Mouse (Mus musculus): ENCODE measurements around the gene Fosb. TPM values are rescaled to one million over a fixed set of nuclear protein-coding genes. Genes with fewer than 3 reads are reported as not detected.
A peak's percentile ranks its signal among the peaks of the same experiment; 100 is the strongest.

The Fosb gene
- total RNA-seq, 2 experiments from 2014 or later: 0.62 to 1.0 TPM

- DNase-seq: no peak
Measured at GRCm38 (mm10) chr7:19306819-19307738, 2.8 kb downstream of the Fosb start.

GRCm38 (mm10) chr7:19305796-19306765 lies 3.8 kb downstream of the Fosb start:
- DNase-seq: no peak

- DNase-seq: no peak
Measured at GRCm38 (mm10) chr7:19305413-19305735, 4.5 kb downstream of the Fosb start.

GRCm38 (mm10) chr7:19304501-19305412 lies 5.1 kb downstream of the Fosb start:
- no peak for DNase-seq

- peak; percentile 75 to 93 for DNase-seq
Measured at GRCm38 (mm10) chr7:19303770-19304169, 6.1 kb downstream of the Fosb start.

- DNase-seq: no peak
Measured at GRCm38 (mm10) chr7:19303046-19303305, 6.9 kb downstream of the Fosb start.

GRCm38 (mm10) chr7:19302264-19303045 lies 7.4 kb downstream of the Fosb start:
- DNase-seq: no peak

GRCm38 (mm10) chr7:19301461-19302263 lies 8.2 kb downstream of the Fosb start:
- DNase-seq: no peak

- peak; percentile 78 to 90 for DNase-seq
Measured at GRCm38 (mm10) chr7:19300501-19301421, 9.1 kb downstream of the Fosb start.

GRCm38 (mm10) chr7:19299194-19299593 lies 10.7 kb downstream of the Fosb start:
- DNase-seq: peak in 1 of 2 experiments; percentile 68

GRCm38 (mm10) chr7:19297794-19298193 lies 12.1 kb downstream of the Fosb start:
- no peak for DNase-seq

- no peak for DNase-seq
Measured at GRCm38 (mm10) chr7:19297034-19297433, 12.8 kb downstream of the Fosb start.

GRCm38 (mm10) chr7:19295503-19296185 lies 14.2 kb downstream of the Fosb start:
- DNase-seq: peak; percentile 96 to 100

GRCm38 (mm10) chr7:19290969-19291596 lies 18.8 kb downstream of the Fosb start:
- DNase-seq: peak; percentile 73 to 83

- DNase-seq: peak in 1 of 2 experiments; percentile 79
Measured at GRCm38 (mm10) chr7:19284763-19285162, 25.1 kb downstream of the Fosb start.

GRCm38 (mm10) chr7:19283406-19283804 lies 26.4 kb downstream of the Fosb start:
- DNase-seq: no peak

GRCm38 (mm10) chr7:19282791-19283405 lies 27.0 kb downstream of the Fosb start:
- DNase-seq: peak in 1 of 2 experiments; percentile 77

All from heart, adult 18-20 months (tissue).